Mouse (Mus musculus) stomach, embryonic 16.5 days (tissue): ENCODE data around the gene Eif4e3. TPM values are rescaled to one million over a fixed set of nuclear protein-coding genes. Genes with fewer than 3 reads are reported as not detected.

Experiments
- ATAC-seq: fragments of 200-750 bp; cut with Nextera tagmentation; 2 replicates; pipeline ENCODE4 v1.8.0; 2017; ENCODE audit warnings: moderate number of reproducible peaks, moderate TSS enrichment; ENCODE audit not compliant: insufficient read depth, low FRiP score
- H3K27ac ChIP-seq: fragments of 300-500 bp; sonication (generic); 2 replicates; pipeline ENCODE4 v1.5.1; 2014; ENCODE audit warnings: low read length
- H3K27me3 ChIP-seq: fragments of 300-500 bp; sonication (generic); 2 replicates; pipeline ENCODE4 v1.6.1; 2014; ENCODE audit warnings: low read length, control low read depth, mixed read lengths; ENCODE audit not compliant: control insufficient read depth, insufficient read depth
- H3K36me3 ChIP-seq: fragments of 300-500 bp; sonication (generic); 2 replicates; pipeline ENCODE4 v1.6.1; 2014; ENCODE audit warnings: low read length; ENCODE audit not compliant: control insufficient read depth, insufficient read depth
- H3K4me1 ChIP-seq: fragments of 300-500 bp; sonication (generic); 2 replicates; pipeline ENCODE4 v1.6.1; 2014; ENCODE audit warnings: low read length, control low read depth, mixed read lengths; ENCODE audit not compliant: control insufficient read depth, insufficient read depth
- H3K4me2 ChIP-seq: fragments of 300-500 bp; sonication (generic); 2 replicates; pipeline ENCODE4 v1.6.1; 2014; ENCODE audit warnings: low read depth, low read length, mixed read lengths
- H3K4me3 ChIP-seq: fragments of 300-500 bp; sonication (generic); replicated peaks from 2 replicates; pipeline ENCODE4 v1.5.1; 2014; ENCODE audit warnings: mild to moderate bottlenecking, low read length
- H3K9ac ChIP-seq: fragments of 300-500 bp; sonication (generic); 2 replicates; pipeline ENCODE4 v1.6.1; 2014; ENCODE audit warnings: low read length
- H3K9me3 ChIP-seq: fragments of 300-500 bp; sonication (generic); replicated peaks from 2 replicates; pipeline ENCODE4 v1.6.1; 2016; ENCODE audit warnings: low read length, control low read depth; ENCODE audit not compliant: control insufficient read depth
- WGBS: fragments of 180-500 bp; shearing (Covaris S2); extraction: QIAGEN DNeasy Blood & Tissue Kit; methylation state at CpG from one replicate; pipeline ENCODE4 v1.1.7; 2014; 5-methylcytosine and 5-hydroxymethylcytosine counted together
- polyA plus RNA-seq: library from polyadenylated mRNA; unstranded; fragments of >200 nt; fragmentation: Nextera tagmentation; extraction: Ambion mirVana; gene quantifications from 2 replicates; pipeline ENCODE4 v1.2.1, GENCODE M21; 2015

Gene Eif4e3
- polyA plus RNA-seq, 1 experiment from 2014 or later: 10.9 TPM

DNA sequence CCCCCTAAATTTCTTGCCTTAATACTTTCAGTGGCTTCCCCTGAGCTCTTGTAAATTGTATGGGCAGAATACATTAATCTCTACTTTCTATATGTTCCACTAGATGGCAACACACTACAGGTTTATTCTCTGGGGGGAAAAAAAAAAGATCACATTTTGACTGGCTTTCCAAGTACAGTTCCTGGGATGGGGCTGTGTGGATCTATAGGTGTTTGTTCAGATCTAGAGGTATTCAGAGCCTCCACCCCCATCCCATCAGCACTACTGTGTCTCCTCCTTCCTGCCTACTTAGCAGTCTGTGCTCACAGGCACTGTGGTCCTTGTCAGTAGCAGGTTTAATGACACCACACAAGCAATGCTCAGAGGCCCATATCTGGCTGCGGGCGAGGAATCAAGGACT, 14.2 kb downstream of the Eif4e3 start:
- H3K36me3 ChIP-seq: no peaks in the 10 kb centered on the region
- 81% methylated on average over 2 of the region's 2 CpGs for whole genome bisulfite sequencing

DNA sequence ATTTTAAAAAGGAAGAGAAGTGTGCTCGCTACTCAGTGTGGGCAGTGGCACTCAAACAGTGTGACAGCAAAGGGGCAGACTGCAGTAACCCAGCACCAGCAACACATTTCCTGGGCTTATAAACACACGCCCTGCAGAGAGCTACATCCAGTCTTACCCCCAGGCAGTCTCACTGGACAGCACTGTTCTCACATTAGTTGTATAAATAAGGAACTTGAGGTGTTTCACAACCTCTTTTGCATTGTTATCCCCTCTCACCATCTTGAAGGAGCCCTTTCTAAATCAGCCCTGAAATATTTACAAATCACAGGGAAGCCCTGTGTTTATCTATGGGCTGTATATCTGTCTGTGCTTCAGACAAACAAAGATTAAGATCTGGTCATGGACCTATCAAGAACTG, 17.3 kb downstream of the Eif4e3 start:
- Histone ChIP-seq H3K4me3 (no peak overlapping the region), H3K9ac (no peak overlapping the region), H3K27ac (no peak overlapping the region), H3K4me1 (peaks cover 9% of the 10 kb centered on the region; the same call in 1 of the 2 replicates), H3K27me3 (no peaks in the 10 kb centered on the region), H3K9me3 (peaks cover 5% of the 10 kb centered on the region; the same call in 1 of the 2 replicates), H3K36me3 (no peaks in the 10 kb centered on the region), H3K4me2 (no peak overlapping the region)
- no peak for ATAC-seq
- WGBS: 59% methylated on average over 2 of the region's 2 CpGs

More for the DNA sequence above, 14.2 kb downstream of the Eif4e3 start:
- no peaks in the 10 kb centered on the region for H3K9me3 ChIP-seq
- H3K4me3 ChIP-seq: no peak overlapping the region
- no peak overlapping the region for H3K27ac ChIP-seq
- H3K27me3 ChIP-seq: no peaks in the 10 kb centered on the region
- no peak overlapping the region for H3K9ac ChIP-seq
- ATAC-seq: no peak
- no peaks in the 10 kb centered on the region for H3K4me1 ChIP-seq
- H3K4me2 ChIP-seq: no peak overlapping the region

DNA sequence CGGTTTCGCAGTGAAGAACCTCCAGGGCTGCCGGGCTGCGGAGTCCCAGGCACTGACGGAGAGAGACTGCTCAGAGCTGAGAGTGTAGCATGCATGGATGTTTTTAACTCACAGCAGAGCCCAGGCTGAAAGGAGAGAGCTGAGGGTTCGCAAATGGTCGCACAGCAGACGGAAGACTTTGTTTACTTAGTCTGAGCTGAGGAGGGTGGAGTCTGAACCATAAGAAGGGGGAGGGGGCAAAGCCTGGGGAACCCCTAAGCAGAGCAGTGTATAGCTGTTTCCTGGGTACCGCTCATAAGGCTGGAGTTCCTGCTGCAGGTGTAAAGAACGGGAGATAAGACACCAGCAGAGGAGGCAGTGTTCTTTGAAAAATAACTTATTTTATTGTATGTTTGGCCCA, 20.2 kb downstream of the Eif4e3 start:
- H3K36me3 ChIP-seq: no peaks in the 10 kb centered on the region
- peak; percentile 72; the same call in 1 of the 2 replicates for ATAC-seq
- H3K27ac ChIP-seq: no peak overlapping the region
- peaks cover 5% of the 10 kb centered on the region; the same call in 1 of the 2 replicates for H3K9me3 ChIP-seq
- peak overlapping the region; percentile 43 for H3K4me2 ChIP-seq
- peak overlapping the region; percentile 21 for H3K4me3 ChIP-seq
- H3K9ac ChIP-seq: peak overlapping the region; percentile 25; the same call in 1 of the 2 replicates
- 29% methylated on average over 10 of the region's 10 CpGs for WGBS
- peaks cover 9% of the 10 kb centered on the region; the same call in 1 of the 2 replicates for H3K4me1 ChIP-seq
- H3K27me3 ChIP-seq: no peaks in the 10 kb centered on the region

DNA sequence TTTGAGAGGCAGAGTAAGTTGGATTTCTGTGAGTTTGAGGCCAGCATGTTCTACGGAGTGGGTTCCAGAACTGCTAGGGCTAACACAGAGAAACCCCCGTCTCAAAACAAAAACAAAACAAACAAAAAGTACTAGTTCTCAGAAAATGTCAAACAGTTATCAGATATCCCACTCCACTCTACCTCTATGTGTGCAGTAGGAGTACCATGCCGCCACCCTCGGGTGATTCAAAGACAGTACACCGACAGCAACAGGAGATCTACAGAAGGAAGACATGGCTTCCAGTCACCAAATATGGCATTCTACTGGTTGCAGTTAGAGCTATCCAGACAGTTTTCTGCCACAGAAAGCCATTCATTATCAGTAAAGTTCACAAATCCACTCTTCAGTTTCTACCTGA, 21.7 kb downstream of the Eif4e3 start:
- Histone ChIP-seq H3K27ac (no peak overlapping the region), H3K27me3 (no peaks in the 10 kb centered on the region), H3K4me2 (no peak overlapping the region), H3K4me3 (no peak overlapping the region), H3K9ac (no peak overlapping the region), H3K36me3 (no peaks in the 10 kb centered on the region), H3K4me1 (peaks cover 9% of the 10 kb centered on the region; the same call in 1 of the 2 replicates), H3K9me3 (peaks cover 5% of the 10 kb centered on the region; the same call in 1 of the 2 replicates)
- WGBS: 80% methylated on average over 5 of the region's 5 CpGs
- no peak for ATAC-seq

DNA sequence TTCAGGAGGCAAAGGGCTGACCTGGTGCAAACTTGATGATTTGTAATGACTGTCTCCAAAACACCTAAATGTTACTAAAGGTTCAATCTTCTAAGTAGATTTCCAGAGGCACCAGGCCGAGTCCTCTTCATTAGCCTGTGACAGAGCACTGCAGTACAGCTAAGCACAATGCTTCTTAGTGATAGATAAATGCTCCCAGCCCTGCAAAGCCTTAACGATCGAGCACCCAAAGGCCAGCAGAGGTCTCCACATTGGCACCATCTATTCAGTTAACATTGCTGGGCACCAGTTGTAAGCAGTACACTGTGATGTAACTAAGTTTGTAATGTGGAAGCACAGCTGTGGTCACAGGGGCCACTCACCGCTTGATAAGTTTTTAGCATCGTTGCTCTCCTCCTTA, 22.2 kb downstream of the Eif4e3 start:
- Histone ChIP-seq H3K36me3 (no peaks in the 10 kb centered on the region), H3K27ac (peak overlapping the region; percentile 3; the same call in 1 of the 2 replicates), H3K4me2 (no peak overlapping the region), H3K4me1 (peaks cover 9% of the 10 kb centered on the region; the same call in 1 of the 2 replicates), H3K9me3 (peaks cover 5% of the 10 kb centered on the region; the same call in 1 of the 2 replicates), H3K4me3 (no peak overlapping the region), H3K27me3 (no peaks in the 10 kb centered on the region), H3K9ac (no peak overlapping the region)
- ATAC-seq: no peak
- 75% methylated on average over 5 of the region's 5 CpGs for WGBS

DNA sequence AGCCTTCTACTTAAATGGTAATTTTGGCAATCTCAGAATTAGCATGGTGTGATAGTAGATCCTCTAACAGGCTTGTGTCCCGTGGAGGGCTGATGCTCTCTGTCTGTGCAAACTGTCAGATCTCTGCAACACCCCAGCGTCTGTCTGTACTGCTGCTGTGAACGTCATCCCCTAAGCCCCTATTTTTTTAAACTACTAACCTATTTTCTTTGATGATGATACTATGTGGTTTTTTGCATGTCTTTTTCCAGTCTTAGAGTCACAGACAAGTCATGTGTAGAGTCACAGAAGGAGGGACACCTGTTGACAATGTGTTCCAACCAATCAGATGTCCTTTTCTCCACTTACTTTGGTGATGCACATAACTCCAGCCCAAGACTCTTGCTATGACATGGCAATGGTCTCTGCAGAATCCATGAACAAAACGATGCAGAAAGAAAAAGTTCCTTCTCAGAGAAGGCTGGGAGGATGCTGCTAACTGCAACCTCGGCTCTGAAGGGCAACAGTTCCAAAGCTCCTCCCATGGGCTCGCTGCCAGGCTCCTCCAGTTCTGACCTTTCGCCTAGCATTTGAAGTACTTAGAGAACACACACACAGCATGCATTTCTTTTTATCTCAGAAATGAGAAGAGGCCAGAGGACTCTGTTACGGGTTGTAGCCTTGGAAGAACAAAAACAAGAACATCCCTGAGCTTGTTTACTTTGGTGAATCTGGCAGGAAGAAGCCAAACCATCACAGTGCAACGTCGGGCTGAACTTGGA, 23.0 kb downstream of the Eif4e3 start:
- WGBS: 41% methylated on average over 10 of the region's 10 CpGs
- Histone ChIP-seq H3K4me2 (no peak overlapping the region), H3K27me3 (no peaks in the 10 kb centered on the region), H3K4me3 (no peak overlapping the region), H3K9ac (no peak overlapping the region), H3K4me1 (peaks cover 9% of the 10 kb centered on the region; the same call in 1 of the 2 replicates), H3K9me3 (peaks cover 5% of the 10 kb centered on the region; the same call in 1 of the 2 replicates), H3K36me3 (no peaks in the 10 kb centered on the region), H3K27ac (peak overlapping the region; percentile 3; the same call in 1 of the 2 replicates)
- peak; percentile 61; the same call in 1 of the 2 replicates for ATAC-seq

DNA sequence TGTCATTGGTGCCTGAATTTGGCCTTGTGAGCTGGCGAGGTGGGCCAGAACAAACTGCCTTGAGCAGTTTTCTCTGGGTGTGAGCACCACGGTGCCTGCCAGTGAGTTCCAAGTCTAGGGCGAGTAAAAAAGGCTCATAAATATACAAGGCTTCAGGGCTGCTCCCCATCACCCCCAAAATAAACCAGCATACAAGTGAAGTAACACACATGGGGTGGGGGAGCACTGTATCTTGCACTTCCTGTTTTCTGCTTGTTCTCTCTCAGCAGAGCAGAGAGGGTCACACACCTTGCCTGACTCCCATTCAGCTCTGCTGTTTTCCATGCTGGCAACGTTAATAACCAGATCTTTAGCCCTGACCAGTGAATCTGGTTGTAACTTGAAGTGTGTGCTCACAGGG, 29.1 kb downstream of the Eif4e3 start:
- Histone ChIP-seq H3K4me3 (no peak overlapping the region), H3K4me1 (no peaks in the 10 kb centered on the region), H3K27me3 (no peaks in the 10 kb centered on the region), H3K9me3 (no peaks in the 10 kb centered on the region), H3K27ac (no peak overlapping the region), H3K36me3 (no peaks in the 10 kb centered on the region), H3K9ac (no peak overlapping the region), H3K4me2 (no peak overlapping the region)
- no peak for ATAC-seq
- WGBS: 67% methylated on average over 4 of the region's 4 CpGs

DNA sequence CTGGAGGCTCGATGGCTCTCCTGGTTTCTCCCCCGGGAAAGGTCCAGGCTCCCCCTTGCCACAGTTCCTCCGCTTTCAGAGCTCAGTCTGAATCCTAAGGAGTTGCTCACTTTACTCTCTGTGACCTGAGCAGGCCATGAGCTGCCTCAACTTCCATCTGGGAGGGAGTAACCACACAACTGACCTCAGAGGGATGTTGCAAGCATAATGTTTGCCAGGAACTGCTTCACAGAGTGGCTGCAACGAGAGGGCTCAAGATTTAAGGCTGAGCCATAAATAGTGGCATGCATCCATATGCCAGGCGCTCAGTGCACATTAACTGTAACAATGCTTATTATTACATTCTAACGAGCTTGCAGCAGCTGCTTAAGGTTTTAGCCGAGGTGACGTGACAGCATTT, 29.8 kb downstream of the Eif4e3 start:
- Histone ChIP-seq H3K4me2 (no peak overlapping the region), H3K9ac (no peak overlapping the region), H3K27ac (no peak overlapping the region), H3K9me3 (no peaks in the 10 kb centered on the region), H3K4me3 (no peak overlapping the region), H3K27me3 (no peaks in the 10 kb centered on the region), H3K4me1 (no peaks in the 10 kb centered on the region), H3K36me3 (no peaks in the 10 kb centered on the region)
- 60% methylated on average over 8 of the region's 8 CpGs for WGBS
- ATAC-seq: no peak

DNA sequence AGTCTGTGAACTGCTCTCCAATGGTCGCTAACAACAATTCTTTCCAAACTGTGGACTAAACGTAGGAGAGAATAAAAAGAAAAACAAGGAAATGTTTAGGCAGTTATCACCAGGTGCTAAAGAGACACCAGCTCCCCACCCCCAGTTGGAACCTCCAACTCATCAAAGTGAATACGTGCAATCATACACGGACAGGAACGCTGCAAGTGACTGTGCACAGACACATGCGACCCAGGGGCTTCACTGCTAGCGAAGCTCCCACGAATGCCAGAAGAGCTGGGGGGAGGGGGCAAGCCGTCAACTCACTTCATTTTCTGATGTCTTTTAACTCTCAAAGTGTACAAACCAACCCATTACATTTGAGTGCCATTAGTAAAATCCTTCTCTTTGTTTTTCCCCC, 30.4 kb downstream of the Eif4e3 start:
- Histone ChIP-seq H3K9me3 (no peaks in the 10 kb centered on the region), H3K27ac (no peak overlapping the region), H3K27me3 (no peaks in the 10 kb centered on the region), H3K9ac (no peak overlapping the region), H3K4me3 (no peak overlapping the region), H3K4me1 (no peaks in the 10 kb centered on the region), H3K36me3 (no peaks in the 10 kb centered on the region), H3K4me2 (no peak overlapping the region)
- 45% methylated on average over 9 of the region's 9 CpGs for WGBS
- ATAC-seq: no peak
